Mouse (Mus musculus): ENCODE data around the gene Map2k2.
"Not testable (repeated sequence)": the region's sequence is repeated elsewhere in the genome, so short reads cannot be mapped to it uniquely, and the experiment has no call there.

Map2k2 gene

DNA sequence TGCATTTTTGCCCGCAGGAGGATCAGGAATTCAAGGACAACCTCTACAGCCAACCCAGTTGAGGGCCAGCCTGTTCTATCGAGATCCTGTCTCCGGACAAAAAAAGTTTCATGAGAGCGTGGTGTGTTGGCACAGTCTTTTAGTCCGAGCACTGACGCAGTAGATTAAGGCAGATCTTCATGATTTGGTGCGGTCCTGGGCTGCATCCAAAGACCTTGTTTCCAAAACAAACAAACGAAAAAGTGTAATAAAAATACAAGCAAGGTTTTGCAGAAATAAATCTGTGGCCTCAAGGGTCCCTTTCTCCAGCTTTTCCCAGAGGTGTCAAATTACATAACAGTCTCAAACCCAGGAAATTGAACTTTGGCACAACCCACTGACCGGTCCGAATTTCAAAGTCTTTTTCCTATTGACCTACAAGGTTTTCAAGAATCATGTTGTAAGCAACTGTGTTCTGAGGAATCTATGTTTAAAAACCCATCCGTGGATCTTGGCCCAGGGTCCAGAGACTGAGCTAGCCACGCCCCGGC lies 70.3 kb downstream of the Map2k2 start:
- no peak for DNase-seq (ENCODE audit: low spot score in 2 of 2)

DNA sequence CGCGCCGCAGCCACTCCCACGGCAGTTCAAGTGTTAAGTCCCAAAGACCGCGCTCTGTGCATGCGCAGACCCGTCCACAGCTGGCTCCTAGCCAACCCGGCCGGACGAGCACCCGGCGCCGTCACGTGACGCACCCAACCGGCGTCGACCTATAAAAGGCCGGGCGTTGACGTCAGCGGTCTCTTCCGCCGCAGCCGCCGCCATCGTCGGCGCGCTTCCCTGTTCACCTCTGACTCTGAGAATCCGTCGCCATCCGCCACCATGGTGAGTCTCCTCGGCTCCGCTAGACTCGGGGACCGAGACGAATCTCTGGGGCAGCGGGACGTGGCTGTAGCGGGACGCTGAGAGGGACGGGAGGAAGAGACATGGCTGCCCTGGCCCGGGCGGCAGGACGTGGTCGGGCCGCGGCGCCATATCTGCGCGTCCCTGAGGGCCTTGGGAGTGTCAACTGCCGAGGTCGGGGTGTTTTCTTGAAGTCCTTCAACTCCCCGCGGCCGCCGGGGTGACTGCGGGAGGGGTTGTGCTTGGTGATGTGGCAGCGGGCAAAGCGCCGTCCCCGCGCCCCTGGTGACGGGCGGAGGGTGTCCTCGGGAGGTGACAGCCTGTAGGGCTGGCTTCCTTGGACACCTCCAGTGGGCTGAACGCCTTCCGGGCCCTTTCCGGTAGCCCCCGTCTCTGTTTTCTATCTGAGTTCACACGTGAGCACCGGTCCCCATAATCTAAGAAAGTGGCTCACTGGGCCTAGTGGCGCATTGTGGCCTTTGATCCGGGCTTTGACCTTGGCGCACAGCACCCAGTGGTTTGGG lies 71.0 kb downstream of the Map2k2 start, which contains the start of gene Eef2:
Eef2 (plus strand) TSS at position 166 of the 806 bp plus-strand sequence.
- DNase-seq (ENCODE audit: low spot score in 2 of 2), result peak; percentile 97 to 98

DNA sequence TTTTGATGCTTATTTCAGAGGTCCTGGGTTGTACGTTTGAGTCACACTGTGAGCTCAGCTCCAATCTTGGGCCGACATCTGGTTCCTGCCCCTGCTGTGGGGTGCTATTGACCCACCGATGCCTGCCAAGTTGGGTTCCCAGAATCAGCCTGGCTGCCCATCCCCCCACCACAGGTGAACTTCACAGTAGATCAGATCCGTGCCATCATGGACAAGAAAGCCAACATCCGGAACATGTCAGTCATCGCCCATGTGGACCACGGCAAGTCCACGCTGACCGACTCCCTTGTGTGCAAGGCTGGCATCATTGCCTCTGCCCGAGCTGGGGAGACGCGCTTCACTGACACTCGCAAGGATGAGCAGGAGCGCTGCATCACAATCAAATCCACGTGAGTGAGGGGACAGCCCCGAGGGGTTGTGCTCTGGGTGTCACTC lies 71.8 kb downstream of the Map2k2 start:
- DNase-seq (ENCODE audit: low spot score in 2 of 2), result no peak

DNA sequence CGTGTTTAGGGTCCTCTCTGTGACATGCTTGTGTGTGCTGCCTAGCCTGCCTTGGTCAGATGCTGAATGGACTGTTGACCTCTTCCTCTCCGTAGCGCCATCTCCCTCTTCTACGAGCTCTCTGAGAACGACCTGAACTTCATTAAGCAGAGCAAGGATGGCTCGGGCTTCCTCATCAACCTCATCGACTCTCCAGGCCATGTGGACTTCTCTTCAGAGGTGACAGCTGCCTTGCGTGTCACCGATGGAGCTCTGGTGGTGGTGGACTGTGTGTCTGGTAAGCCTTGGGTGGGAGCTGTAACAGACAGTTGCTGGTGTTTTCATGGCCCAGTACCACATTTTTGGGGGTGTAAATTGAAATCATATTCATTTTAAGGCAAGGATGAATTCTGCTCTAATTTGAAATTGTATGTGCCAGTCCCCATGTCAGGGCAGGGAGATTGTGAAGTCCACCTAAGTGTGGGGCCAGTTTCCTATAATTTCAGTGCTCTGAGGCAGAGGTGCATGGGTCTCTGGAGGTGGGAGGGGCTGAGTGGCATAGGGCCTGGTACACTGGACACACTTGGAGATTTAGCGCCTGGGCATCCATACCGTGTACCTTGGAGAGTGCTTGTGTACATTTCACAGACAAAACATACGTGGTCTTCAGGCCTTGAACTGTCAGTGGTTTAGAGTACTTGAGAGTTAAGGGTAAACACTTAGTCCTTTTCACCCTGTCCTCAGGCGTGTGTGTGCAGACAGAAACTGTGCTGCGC lies 72.4 kb downstream of the Map2k2 start:
- DNase-seq (ENCODE audit: low spot score in 2 of 2), result no peak

DNA sequence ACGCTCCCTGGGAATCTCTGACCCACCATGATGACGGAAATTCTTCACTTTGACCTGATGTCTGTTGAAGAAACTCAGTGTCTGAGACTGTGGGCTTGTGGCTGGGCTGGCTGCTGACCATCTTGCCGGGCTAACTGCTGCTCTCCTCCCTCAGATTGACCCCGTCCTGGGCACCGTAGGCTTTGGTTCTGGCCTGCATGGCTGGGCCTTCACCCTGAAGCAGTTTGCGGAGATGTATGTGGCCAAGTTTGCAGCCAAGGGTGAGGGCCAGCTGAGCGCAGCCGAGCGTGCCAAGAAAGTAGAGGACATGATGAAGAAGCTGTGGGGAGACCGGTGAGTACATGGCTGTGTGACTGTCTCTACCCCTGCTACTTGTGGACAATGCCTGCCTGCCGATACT lies 73.2 kb downstream of the Map2k2 start:
- no peak for DNase-seq (ENCODE audit: low spot score in 2 of 2)

DNA sequence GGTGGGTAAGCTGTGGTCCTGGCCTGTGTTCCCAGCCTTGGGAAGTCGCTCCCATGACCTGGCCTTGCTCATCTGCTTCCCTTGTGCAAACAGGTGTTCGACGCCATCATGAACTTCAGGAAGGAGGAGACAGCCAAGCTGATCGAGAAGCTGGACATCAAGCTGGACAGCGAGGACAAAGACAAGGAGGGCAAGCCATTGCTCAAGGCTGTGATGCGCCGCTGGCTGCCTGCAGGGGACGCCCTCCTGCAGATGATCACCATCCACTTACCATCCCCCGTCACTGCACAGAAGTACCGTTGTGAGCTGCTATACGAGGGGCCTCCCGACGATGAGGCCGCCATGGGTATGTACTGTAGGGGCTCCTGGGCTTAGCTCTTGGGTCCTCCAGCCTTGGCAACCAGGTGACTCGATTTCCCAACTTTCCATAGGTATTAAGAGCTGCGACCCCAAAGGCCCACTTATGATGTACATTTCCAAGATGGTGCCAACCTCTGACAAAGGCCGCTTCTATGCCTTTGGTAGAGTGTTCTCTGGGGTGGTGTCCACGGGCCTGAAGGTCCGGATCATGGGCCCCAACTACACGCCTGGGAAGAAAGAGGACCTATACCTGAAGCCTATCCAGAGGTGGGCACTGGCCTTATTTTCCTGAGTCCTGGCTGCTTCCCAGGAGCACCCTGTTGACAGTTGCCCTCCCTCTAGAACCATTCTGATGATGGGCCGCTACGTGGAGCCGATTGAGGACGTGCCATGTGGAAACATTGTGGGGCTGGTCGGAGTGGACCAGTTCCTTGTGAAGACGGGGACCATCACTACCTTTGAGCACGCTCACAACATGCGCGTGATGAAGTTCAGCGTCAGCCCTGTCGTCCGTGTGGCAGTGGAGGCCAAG lies 74.0 kb downstream of the Map2k2 start:
- no peak for DNase-seq (ENCODE audit: low spot score in 2 of 2)

DNA sequence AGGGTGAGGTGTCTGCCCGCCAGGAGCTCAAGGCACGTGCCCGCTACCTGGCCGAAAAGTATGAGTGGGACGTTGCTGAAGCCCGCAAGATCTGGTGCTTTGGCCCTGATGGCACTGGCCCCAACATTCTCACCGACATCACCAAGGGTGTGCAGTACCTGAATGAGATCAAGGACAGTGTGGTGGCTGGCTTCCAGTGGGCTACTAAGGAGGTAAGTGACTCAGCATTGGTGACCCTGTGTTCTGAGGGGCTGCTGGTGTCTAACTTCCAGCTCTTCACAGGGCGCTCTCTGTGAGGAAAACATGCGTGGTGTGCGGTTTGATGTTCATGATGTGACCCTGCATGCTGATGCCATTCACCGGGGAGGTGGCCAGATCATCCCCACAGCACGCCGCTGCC lies 75.2 kb downstream of the Map2k2 start:
- DNase-seq (ENCODE audit: low spot score in 2 of 2), result no peak

DNA sequence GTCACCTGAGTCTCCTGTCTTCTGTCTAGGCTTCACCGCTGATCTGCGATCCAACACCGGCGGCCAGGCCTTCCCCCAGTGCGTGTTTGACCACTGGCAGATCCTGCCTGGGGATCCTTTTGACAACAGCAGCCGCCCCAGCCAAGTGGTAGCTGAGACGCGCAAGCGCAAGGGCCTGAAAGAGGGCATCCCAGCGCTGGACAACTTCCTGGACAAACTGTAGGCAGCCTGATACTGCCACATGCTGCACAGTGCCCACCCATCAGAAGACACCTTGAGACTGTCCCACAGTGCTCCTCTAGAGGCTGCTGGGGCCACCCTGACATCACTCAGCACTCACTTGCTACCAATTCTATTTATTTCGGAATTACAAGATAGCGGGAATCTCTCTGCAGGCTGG lies 76.1 kb downstream of the Map2k2 start:
- DNase-seq (ENCODE audit: low spot score in 2 of 2), result not testable (repeated sequence)

DNA sequence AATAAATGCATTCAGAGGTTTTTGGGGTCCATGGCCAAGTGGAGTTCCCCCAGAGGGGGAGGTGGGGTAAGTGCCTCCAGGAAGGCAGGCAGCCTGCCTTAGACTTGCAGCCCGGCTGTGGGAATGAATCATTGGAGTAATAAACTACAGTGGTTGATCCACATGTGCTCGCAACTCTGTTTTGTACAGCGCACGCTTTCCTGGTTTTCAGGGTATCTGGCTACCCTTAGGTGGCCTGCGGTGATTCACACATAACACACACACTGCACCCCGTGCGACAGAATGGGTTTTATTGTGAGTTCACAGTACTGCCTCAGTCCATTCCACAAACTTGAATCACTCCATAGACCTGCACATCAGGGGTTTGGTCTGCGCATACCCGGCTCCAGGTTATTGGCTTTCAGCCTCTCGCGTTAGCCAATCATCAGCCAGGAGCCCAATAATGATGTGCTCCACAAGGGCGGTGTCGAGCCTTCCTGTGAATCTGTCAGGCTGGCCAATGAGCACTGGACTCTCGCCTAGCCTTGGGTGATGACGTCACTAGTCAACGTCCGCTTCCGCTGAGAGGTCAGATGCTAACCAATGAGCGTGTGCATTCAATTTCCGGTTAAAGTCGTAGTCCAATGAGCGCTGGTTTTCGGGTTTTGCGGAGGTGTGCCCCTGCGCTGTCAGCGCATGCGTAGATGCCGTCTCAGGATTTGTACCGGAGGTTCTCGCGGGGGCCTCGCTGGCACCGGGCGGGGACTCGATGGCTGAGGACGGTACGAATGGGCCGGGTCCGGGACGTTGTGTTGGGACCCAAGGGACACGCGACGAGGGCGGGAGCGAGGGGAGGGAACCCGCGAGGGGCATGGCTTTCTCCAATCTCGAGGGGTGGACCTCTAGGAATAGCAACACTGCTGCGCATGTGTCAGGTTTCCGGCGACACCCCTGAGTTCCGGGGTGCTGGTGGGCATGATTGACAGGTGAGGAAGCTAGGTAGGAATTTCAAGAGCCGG lies 76.9 kb downstream of the Map2k2 start, which contains the start of gene Dapk3:
Dapk3 (plus strand) TSS at position 670 of the 998 bp plus-strand sequence.
- peak; percentile 93 to 94 for DNase-seq (ENCODE audit: low spot score in 2 of 2)
